Mouse (Mus musculus) CH12.LX (cell line): ENCODE measurements around the gene Pbp2. TPM values are rescaled to one million over a fixed set of nuclear protein-coding genes. Genes with fewer than 3 reads are reported as not detected.

Experiments used
- DNase-seq: peaks from one replicate; pipeline ENCODE4 v3.0.0-alpha.2; 2013; ENCODE audit errors: extremely low read depth
- H3K27ac ChIP-seq: 2 replicates; pipeline ENCODE4 v1.5.1; 2012; ENCODE audit warnings: low read depth, mild to moderate bottlenecking, control low read depth, moderate library complexity; ENCODE audit not compliant: insufficient read depth
- H3K27me3 ChIP-seq: replicated peaks from 2 replicates; pipeline ENCODE3; 2012; ENCODE audit warnings: inconsistent platforms
- H3K36me3 ChIP-seq, 2 experiments: replicated peaks in 1 of 2; 2 replicates each; pipeline versions ENCODE3 to v1.6.1; 2012; ENCODE audit warnings: inconsistent platforms in 1 of 2, low read length in 1 of 2, mild to moderate bottlenecking in 1 of 2, mixed read lengths in 1 of 2, moderate library complexity in 1 of 2; ENCODE audit not compliant: control insufficient read depth in 1 of 2, insufficient read depth in 1 of 2
- H3K4me1 ChIP-seq, 2 experiments: 2 replicates each; pipeline ENCODE4 v1.6.1; 2012; ENCODE audit warnings: inconsistent platforms in 1 of 2, moderate library complexity in 1 of 2; ENCODE audit not compliant: insufficient read depth in 2 of 2, control insufficient read depth in 1 of 2
- H3K4me2 ChIP-seq: 2 replicates; pipeline ENCODE4 v1.6.1; 2012; ENCODE audit warnings: low read depth, mild to moderate bottlenecking, control low read depth; ENCODE audit not compliant: poor library complexity, insufficient read depth, severe bottlenecking
- H3K4me3 ChIP-seq, 3 experiments: fragments of 150-350 bp in 1 of 3; sonication (generic) in 1 of 3; replicated peaks in 1 of 3; 2 replicates each; pipeline versions ENCODE3 to v1.5.1; 2011 to 2012; ENCODE audit warnings: low read depth in 2 of 3, low read length in 2 of 3, mild to moderate bottlenecking in 2 of 3, moderate library complexity in 2 of 3, control low read depth in 1 of 3, improper control_type of control experiment in 1 of 3, inconsistent platforms in 1 of 3, mixed read lengths in 1 of 3; ENCODE audit not compliant: poor library complexity in 1 of 3
- H3K79me2 ChIP-seq: replicated peaks from 2 replicates; pipeline ENCODE4 v1.6.1; 2012; ENCODE audit warnings: mild to moderate bottlenecking, moderate library complexity; ENCODE audit not compliant: control insufficient read depth, poor library complexity, insufficient read depth, severe bottlenecking; ENCODE audit errors: extremely low read depth
- H3K9ac ChIP-seq: 2 replicates; pipeline ENCODE4 v1.6.1; 2012; ENCODE audit warnings: low read depth, mild to moderate bottlenecking, control low read depth, moderate library complexity; ENCODE audit not compliant: insufficient read depth
- H3K9me3 ChIP-seq: replicated peaks from 2 replicates; pipeline ENCODE3; 2012; ENCODE audit warnings: low read length, inconsistent platforms, mixed read lengths
- BHLHE40 ChIP-seq: IDR thresholded peaks from 2 replicates; pipeline ENCODE4 v1.6.1; 2011; ENCODE audit warnings: mild to moderate bottlenecking, low read depth, low read length, improper control_type of control experiment
- E2F4 ChIP-seq: IDR thresholded peaks from 2 replicates; pipeline ENCODE4 v1.6.1; 2011; ENCODE audit warnings: low read depth, low read length, improper control_type of control experiment; ENCODE audit not compliant: insufficient replicate concordance
- ELF1 ChIP-seq: IDR thresholded peaks from 2 replicates; pipeline ENCODE4 v1.6.1; 2014; ENCODE audit warnings: low read depth, mild to moderate bottlenecking, inconsistent platforms, low read length, improper control_type of control experiment
- GABPA ChIP-seq: IDR thresholded peaks from 2 replicates; pipeline ENCODE4 v1.6.1; 2012; ENCODE audit warnings: low read depth, low read length, improper control_type of control experiment, inconsistent platforms; ENCODE audit not compliant: insufficient replicate concordance
- HCFC1 ChIP-seq: IDR thresholded peaks from 2 replicates; pipeline ENCODE4 v1.6.1; 2012; ENCODE audit warnings: low read depth, mild to moderate bottlenecking, inconsistent platforms, low read length, improper control_type of control experiment
- JUND ChIP-seq: conservative IDR thresholded peaks from 2 replicates; pipeline ENCODE4 v1.6.1; 2011; ENCODE audit warnings: low read depth, low read length, improper control_type of control experiment
- KAT2A ChIP-seq: IDR thresholded peaks from 2 replicates; pipeline ENCODE4 v1.6.1; 2012; ENCODE audit warnings: low read length, improper control_type of control experiment, inconsistent platforms; ENCODE audit not compliant: insufficient replicate concordance
- MAX ChIP-seq: IDR thresholded peaks from 2 replicates; pipeline ENCODE4 v1.6.1; 2011; ENCODE audit warnings: low read length, improper control_type of control experiment
- MAZ ChIP-seq: IDR thresholded peaks from 2 replicates; pipeline ENCODE4 v1.6.1; 2012; ENCODE audit warnings: low read depth, mild to moderate bottlenecking, inconsistent platforms, low read length, improper control_type of control experiment, moderate library complexity
- MEF2A ChIP-seq: IDR thresholded peaks from 2 replicates; pipeline ENCODE4 v1.6.1; 2014; ENCODE audit warnings: low read depth, mild to moderate bottlenecking, inconsistent platforms, low read length, improper control_type of control experiment, borderline replicate concordance
- MXI1 ChIP-seq: IDR thresholded peaks from 2 replicates; pipeline ENCODE4 v1.6.1; 2011; ENCODE audit warnings: mild to moderate bottlenecking, low read depth, low read length, improper control_type of control experiment
- MYC ChIP-seq: IDR thresholded peaks from 2 replicates; pipeline ENCODE4 v1.6.1; 2011; ENCODE audit warnings: low read depth, mild to moderate bottlenecking, improper control_type of control experiment, low read length
- POLR2AphosphoS2 ChIP-seq: IDR thresholded peaks from 2 replicates; pipeline ENCODE4 v1.6.1; 2011; ENCODE audit warnings: low read depth, low read length, improper control_type of control experiment
- SIN3A ChIP-seq: IDR thresholded peaks from 2 replicates; pipeline ENCODE4 v1.6.1; 2012; ENCODE audit warnings: low read length, improper control_type of control experiment, inconsistent platforms
- SMC3 ChIP-seq: IDR thresholded peaks from 2 replicates; pipeline ENCODE4 v1.6.1; 2011; ENCODE audit warnings: low read depth, low read length, improper control_type of control experiment
- TBP ChIP-seq: conservative IDR thresholded peaks from 2 replicates; pipeline ENCODE4 v1.6.1; 2011; ENCODE audit warnings: low read depth, low read length, improper control_type of control experiment
- TCF12 ChIP-seq: IDR thresholded peaks from 2 replicates; pipeline ENCODE4 v1.6.1; 2014; ENCODE audit warnings: low read depth, mild to moderate bottlenecking, inconsistent platforms, low read length, improper control_type of control experiment
- UBTF ChIP-seq: IDR thresholded peaks from 2 replicates; pipeline ENCODE4 v1.6.1; 2012; ENCODE audit warnings: low read depth, mild to moderate bottlenecking, inconsistent platforms, low read length, improper control_type of control experiment, moderate library complexity
- USF1 ChIP-seq: IDR thresholded peaks from 2 replicates; pipeline ENCODE4 v1.6.1; 2014; ENCODE audit warnings: low read depth, mild to moderate bottlenecking, inconsistent platforms, low read length, improper control_type of control experiment
- ZKSCAN1 ChIP-seq: IDR thresholded peaks from 2 replicates; pipeline ENCODE4 v1.6.1; 2012; ENCODE audit warnings: low read depth, inconsistent platforms, low read length, improper control_type of control experiment, borderline replicate concordance
- ZMIZ1 ChIP-seq: IDR thresholded peaks from 2 replicates; pipeline ENCODE4 v1.6.1; 2012; ENCODE audit warnings: low read depth, mild to moderate bottlenecking, inconsistent platforms, low read length, improper control_type of control experiment
- ZNF384 ChIP-seq: IDR thresholded peaks from 2 replicates; pipeline ENCODE4 v1.6.1; 2012; ENCODE audit warnings: low read depth, low read length, improper control_type of control experiment, inconsistent platforms
- dilution Hi-C: fragments of 300-500 bp; cut with MboI; formaldehyde crosslinking; loops from 2 replicates; pipeline ENCODE4 v1.14.3; 2020; ENCODE audit warnings: low sequenced_read_pairs; ENCODE audit not compliant: extremely low pct_unique_long_range_greater_than_20kb, extremely low pct_ligation_motif_present
- in situ Hi-C: fragments of 300-500 bp; cut with MboI; formaldehyde crosslinking; loops from 3 replicates; pipeline ENCODE4 v1.14.3; 2019; ENCODE audit warnings: low sequenced_read_pairs, low pct_ligation_motif_present, low pct_unique_long_range_greater_than_20kb, mixed read lengths
- polyA plus RNA-seq: library from polyadenylated mRNA; unstranded; fragments of >175 nt; gene quantifications from 2 replicates; pipeline ENCODE4 v1.2.1, GENCODE M21; 2012; ENCODE audit warnings: low read depth; ENCODE audit not compliant: insufficient read length
- total RNA-seq, 2 experiments: library from RNA; depleted of rRNA; stranded (reverse); fragments of 300-350 nt in 1 of 2; fragments of >200 nt in 1 of 2; gene quantifications; 2 replicates each; pipeline ENCODE4 v1.2.3; 2012 to 2014

Pbp2 gene
- total and polyA plus RNA-seq, 3 experiments, result not detected

DNA sequence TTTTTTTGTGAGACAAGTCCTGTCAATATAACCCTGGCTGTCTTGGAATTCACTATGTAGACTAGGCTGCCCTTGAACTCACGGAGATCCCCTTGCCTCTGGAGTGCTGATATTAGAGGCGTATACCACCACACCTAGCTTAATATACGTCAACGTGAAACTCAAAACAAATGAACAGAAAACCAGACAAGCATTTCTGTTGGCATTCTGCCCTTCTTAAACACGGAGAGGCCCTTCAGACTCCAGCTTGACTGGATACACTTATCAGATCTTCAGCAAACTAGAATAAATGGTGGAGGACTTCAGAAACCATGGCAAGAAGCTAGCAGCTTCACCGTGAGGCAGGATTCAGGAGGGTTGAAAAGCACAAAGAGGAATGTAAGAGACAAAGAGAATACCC is 16.1 kb downstream of the Pbp2 start:
- dilution Hi-C loops, result no loop called here

DNA sequence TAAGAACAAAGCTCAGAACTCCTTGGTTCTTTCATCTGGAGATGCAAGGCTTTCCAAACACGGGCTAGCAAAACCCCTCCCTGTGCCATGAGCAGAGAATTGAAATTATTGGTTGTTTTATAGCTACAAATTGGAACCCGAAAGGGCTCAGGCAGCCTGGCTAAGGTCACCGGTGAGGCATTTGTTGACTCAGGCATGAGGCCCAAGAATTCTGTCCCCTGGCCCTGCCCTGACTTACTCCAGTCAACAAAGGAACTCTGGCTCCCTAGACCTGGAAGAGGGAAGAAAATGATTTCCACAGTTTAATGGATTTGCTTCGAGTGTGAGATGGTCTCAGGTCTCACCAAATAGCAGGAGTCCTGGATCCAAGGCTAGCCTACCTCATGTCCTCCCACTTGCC is 17.8 kb downstream of the Pbp2 start:
- Histone ChIP-seq H3K4me3 (no peak overlapping the region), H3K79me2 (no peaks in the 10 kb centered on the region), H3K4me1 (no peaks in the 10 kb centered on the region), H3K9me3 (no peaks in the 10 kb centered on the region), H3K36me3 (no peaks in the 10 kb centered on the region), H3K9ac (no peak overlapping the region), H3K27ac (no peak overlapping the region), H3K27me3 (peaks cover 3% of the 10 kb centered on the region), H3K4me2 (no peak overlapping the region)
- in situ Hi-C loops, result no loop called here
- dilution Hi-C loops, result no loop called here
- no peak for DNase-seq
- TF ChIP-seq ZNF384, result no peak
- TF ChIP-seq MAX, result no peak
- no peak for TF ChIP-seq ELF1
- TF ChIP-seq KAT2A, result no peak
- TF ChIP-seq TBP, result no peak
- TF ChIP-seq JUND, result no peak
- TF ChIP-seq ZMIZ1, result no peak
- TF ChIP-seq SIN3A, result no peak
- no peak for TF ChIP-seq TCF12
- no peak for TF ChIP-seq GABPA
- TF ChIP-seq ZKSCAN1, result no peak
- no peak for TF ChIP-seq BHLHE40

More for the DNA sequence above, 16.1 kb downstream of the Pbp2 start:
- Histone ChIP-seq H3K79me2 (no peaks in the 10 kb centered on the region), H3K4me3 (no peak overlapping the region), H3K9ac (no peak overlapping the region), H3K27ac (no peak overlapping the region), H3K4me2 (no peak overlapping the region), H3K4me1 (no peaks in the 10 kb centered on the region), H3K9me3 (no peaks in the 10 kb centered on the region), H3K27me3 (peaks cover 5% of the 10 kb centered on the region)
- in situ Hi-C loops, result no loop called here
- DNase-seq, result no peak
- TF ChIP-seq ZMIZ1 (no peak), JUND (no peak), HCFC1 (no peak), UBTF (no peak), MAX (no peak), TBP (no peak), BHLHE40 (no peak), E2F4 (no peak), MXI1 (no peak), MAZ (no peak), SMC3 (no peak), MYC (no peak), POLR2AphosphoS2 (no peak), MEF2A (no peak), USF1 (no peak)
- TF ChIP-seq, all 38 proteins: peak for 0
- H3K36me3 ChIP-seq, result no peaks in the 10 kb centered on the region
